Mouse (Mus musculus) forebrain, embryonic 14.5 days (tissue): ENCODE measurements around the gene Naxd. TPM values are rescaled to one million over a fixed set of nuclear protein-coding genes. Genes with fewer than 3 reads are reported as not detected.

ENCODE experiments used
- ATAC-seq: fragments of 200-750 bp; cut with Nextera tagmentation; 2 replicates; pipeline ENCODE4 v1.8.0; 2017; ENCODE audit warnings: mild to moderate bottlenecking, moderate library complexity
- DNase-seq: peaks from one replicate; pipeline ENCODE4 v3.0.0-alpha.2; 2015; ENCODE audit warnings: low spot score
- H3K27ac ChIP-seq: fragments of 300-500 bp; sonication (generic); 2 replicates; pipeline ENCODE4 v1.5.1; 2014; ENCODE audit warnings: low read depth, mild to moderate bottlenecking, control low read depth, low read length, moderate library complexity
- H3K27me3 ChIP-seq: fragments of 300-500 bp; sonication (generic); replicated peaks from 2 replicates; pipeline ENCODE4 v1.6.1; 2014; ENCODE audit warnings: low read length, control low read depth, mixed read lengths; ENCODE audit not compliant: control insufficient read depth, insufficient read depth
- H3K36me3 ChIP-seq: fragments of 300-500 bp; sonication (generic); 2 replicates; pipeline ENCODE4 v1.6.1; 2014; ENCODE audit warnings: low read length, control low read depth; ENCODE audit not compliant: control insufficient read depth, insufficient read depth
- H3K4me1 ChIP-seq: fragments of 300-500 bp; sonication (generic); 2 replicates; pipeline ENCODE4 v1.6.1; 2014; ENCODE audit warnings: antibody characterized with exemption, low read length, control low read depth; ENCODE audit not compliant: control insufficient read depth, insufficient read depth
- H3K4me2 ChIP-seq: fragments of 300-500 bp; sonication (generic); 2 replicates; pipeline ENCODE4 v1.6.1; 2014; ENCODE audit warnings: mild to moderate bottlenecking, control low read depth, low read length
- H3K4me3 ChIP-seq: fragments of 300-500 bp; sonication (generic); 2 replicates; pipeline ENCODE4 v1.5.1; 2014; ENCODE audit warnings: low read depth, low read length, control low read depth
- H3K9ac ChIP-seq: fragments of 300-500 bp; sonication (generic); 2 replicates; pipeline ENCODE4 v1.6.1; 2014; ENCODE audit warnings: mild to moderate bottlenecking, low read length, control low read depth, moderate library complexity
- H3K9me3 ChIP-seq: fragments of 300-500 bp; sonication (generic); replicated peaks from 2 replicates; pipeline ENCODE4 v1.6.1; 2016; ENCODE audit warnings: low read length, control low read depth, mixed read lengths; ENCODE audit not compliant: control insufficient read depth
- WGBS: fragments of 180-500 bp; shearing (Covaris S2); extraction: QIAGEN DNeasy Blood & Tissue Kit; methylation state at CpG from one replicate; pipeline ENCODE4 v1.1.7; 2014; 5-methylcytosine and 5-hydroxymethylcytosine counted together
- polyA plus RNA-seq: library from polyadenylated mRNA; unstranded; fragments of >200 nt; fragmentation: Nextera tagmentation; extraction: Ambion mirVana; gene quantifications from 2 replicates; pipeline ENCODE4 v1.2.1, GENCODE M21; 2014

Naxd gene
- polyA plus RNA-seq, 1 experiment from 2014 or later: 170 TPM

DNA sequence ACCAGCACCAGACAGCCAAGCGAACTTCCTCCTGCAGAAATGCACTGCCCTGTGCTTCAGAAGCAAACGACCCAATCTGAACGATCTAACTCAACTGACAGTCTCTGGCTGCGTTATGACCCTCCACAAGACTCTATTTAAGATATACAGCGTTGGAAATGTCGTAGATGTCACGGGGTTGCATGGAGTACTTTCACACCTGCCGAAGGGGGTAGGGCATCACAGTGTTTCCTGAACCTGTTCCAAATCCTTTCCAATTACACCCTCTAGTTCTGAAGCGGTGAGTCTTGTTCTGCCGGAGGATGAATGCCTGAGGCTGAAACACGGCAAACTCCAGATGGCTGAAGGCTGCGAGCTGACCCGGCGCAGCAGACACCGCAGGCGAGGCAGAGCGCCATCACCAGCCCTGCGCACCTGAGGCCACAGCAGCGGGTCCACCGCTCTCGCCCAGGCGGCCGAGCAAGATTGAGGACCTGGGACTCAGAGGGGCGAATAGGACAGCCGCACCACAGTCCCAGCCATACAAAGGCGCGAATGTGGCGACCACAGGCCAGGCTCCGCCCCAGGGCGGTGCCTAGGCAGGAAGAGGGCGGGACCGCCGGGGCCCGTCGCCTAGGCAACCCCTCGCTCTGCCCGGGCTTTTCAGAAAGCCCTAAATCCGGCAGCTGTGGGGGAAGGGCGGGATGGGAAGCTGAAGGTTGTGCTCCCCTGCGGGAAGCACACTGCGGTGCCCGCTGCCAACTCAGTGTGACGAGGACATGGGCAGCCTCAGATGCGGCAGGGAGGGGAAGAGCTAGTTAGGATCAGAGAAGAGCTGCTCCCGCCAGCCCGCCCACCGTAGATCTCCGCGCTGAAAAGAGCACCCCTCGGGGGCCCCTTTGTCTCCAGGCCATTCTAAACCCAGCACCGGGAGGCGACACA lies 57.8 kb downstream of the Naxd start, which contains the start of gene Ing1:
Gene Ing1 (plus strand): TSS at position 773 of the 921 bp plus-strand sequence.
- ATAC-seq: peak; percentile 81

DNA sequence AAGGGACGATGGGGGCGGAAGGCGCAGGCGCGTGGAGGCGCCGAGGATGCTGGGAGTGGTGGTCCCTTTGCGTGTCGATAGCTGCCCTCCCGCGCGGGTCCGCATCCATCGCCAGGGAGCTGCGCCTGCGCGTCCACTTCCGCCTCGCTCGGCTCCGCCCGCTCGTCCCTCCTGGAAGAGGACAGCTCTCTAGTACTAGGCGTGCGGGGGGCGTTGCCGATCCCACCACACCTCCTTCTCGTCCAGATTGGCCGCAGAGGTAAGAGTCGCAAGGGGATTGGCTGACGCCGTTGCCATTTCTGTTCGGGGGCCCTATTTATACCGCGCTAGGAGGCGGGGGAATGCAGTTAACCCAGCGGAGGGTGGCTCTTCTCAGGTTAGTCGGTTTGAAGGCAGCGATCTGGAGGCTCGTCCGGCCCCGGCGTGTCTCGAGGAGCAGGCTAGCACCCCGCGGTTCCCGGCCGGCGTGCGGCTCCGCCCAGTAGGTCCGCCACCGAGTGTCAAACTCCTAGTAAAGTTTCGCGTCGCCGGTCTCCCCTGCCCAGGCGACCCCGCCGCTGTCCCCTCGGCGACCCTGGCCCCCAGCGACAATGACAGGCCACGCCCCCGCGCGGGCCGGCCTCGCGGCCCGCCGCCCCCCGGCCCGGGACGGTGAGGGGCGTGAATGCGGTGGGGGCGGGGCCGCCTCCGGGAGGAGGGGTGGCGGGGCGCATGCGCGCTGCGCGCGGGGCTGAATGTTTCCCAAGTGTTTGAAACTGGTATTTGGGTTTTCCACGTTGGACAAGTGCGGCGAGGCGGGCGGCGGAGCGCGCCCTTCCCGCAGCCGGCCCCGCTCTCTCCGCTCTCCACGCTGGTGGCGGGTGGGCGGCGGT lies 58.6 kb downstream of the Naxd start:
- Histone ChIP-seq H3K4me1 (peaks cover 11% of the 10 kb centered on the region; the same call in 1 of the 2 replicates), H3K27me3 (no peaks in the 10 kb centered on the region), H3K27ac (peak overlapping the region; percentile 100), H3K9me3 (no peaks in the 10 kb centered on the region), H3K36me3 (no peaks in the 10 kb centered on the region), H3K4me2 (peak overlapping the region; percentile 82), H3K9ac (peak overlapping the region; percentile 82), H3K4me3 (peak overlapping the region; percentile 71)
- ATAC-seq: peak; percentile 88
- WGBS: under 1% methylated on average over 102 of the region's 103 CpGs
- peak; percentile 100 for DNase-seq

More for the DNA sequence above, 57.8 kb downstream of the Naxd start, which contains the start of gene Ing1:
- peak; percentile 99 for DNase-seq
- Histone ChIP-seq H3K4me2 (peak within 1 kb of the TSS; percentile 82), H3K4me1 (peaks cover 14% of the 10 kb centered on the region), H3K9ac (peak within 1 kb of the TSS; percentile 82), H3K36me3 (no peaks in the 10 kb centered on the region), H3K27ac (peak within 1 kb of the TSS; percentile 100), H3K9me3 (no peaks in the 10 kb centered on the region), H3K4me3 (peak within 1 kb of the TSS; percentile 71), H3K27me3 (no peaks in the 10 kb centered on the region)
- WGBS: under 1% methylated on average over 52 of the region's 52 CpGs

DNA sequence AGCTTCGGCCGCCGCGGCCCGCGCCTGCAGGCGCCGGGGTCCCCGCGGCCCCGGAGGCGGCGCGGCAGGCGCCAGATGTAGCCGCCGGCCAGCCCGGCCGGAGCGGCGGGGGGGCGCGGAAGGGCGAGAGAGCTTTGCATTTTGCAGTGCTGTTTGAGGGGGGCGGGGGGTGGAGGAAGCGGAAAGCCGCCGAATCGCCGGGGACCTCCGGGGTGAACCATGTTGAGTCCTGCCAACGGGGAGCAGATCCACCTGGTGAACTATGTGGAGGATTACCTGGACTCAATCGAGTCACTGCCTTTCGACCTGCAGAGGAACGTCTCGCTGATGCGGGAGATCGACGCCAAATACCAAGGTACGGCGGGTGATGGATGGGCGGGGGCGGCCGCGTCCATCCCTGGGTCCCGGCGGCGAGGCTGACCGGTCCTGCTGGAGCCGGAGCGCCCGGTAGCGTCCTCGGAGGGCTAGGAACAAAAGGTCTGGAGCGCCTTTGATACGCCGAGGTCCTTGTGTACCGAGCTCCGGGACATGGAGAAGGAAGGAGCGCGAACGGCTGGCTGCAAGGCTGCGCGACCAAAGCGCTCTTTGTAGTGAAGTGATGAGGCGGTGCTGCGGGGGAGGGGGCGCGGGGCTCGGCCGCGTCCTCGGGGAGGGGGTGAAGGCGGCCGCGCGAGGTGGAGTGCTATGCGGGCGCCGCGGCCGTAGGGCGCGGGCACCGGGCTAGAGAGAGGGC lies 59.6 kb downstream of the Naxd start:
- under 1% methylated on average over 83 of the region's 85 CpGs for WGBS

DNA sequence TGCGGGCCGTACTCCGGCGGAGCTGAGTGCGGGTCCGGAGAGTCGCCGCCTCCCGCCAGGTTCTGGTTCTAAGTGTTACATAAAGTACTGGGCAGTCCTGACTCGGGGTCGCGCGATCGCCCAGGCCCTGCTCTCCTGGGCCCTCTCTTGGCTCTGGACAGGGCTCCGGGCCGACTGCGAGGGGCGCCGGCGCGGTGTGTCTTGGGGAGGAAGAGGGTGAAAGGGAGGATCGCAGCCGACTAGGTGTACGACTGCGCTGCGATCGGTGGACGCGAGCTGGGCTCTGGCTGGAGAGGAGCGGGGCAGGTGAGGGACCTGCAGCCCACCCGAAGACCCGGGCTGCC lies 60.1 kb downstream of the Naxd start:
- H3K27ac ChIP-seq: peak overlapping the region; percentile 100
- H3K9ac ChIP-seq: peak overlapping the region; percentile 82
- H3K4me3 ChIP-seq: peak overlapping the region; percentile 71
- peaks cover 11% of the 10 kb centered on the region; the same call in 1 of the 2 replicates for H3K4me1 ChIP-seq
- no peak for ATAC-seq
- H3K36me3 ChIP-seq: peaks cover 9% of the 10 kb centered on the region
- 0% methylated on average over 31 of the region's 32 CpGs for WGBS
- no peaks in the 10 kb centered on the region for H3K9me3 ChIP-seq
- no peak for DNase-seq
- no peaks in the 10 kb centered on the region for H3K27me3 ChIP-seq
- peak overlapping the region; percentile 82 for H3K4me2 ChIP-seq

More for the DNA sequence above, 59.6 kb downstream of the Naxd start:
- ATAC-seq: no peak
- Histone ChIP-seq H3K4me1 (peaks cover 11% of the 10 kb centered on the region; the same call in 1 of the 2 replicates), H3K4me3 (peak overlapping the region; percentile 71), H3K4me2 (peak overlapping the region; percentile 82), H3K9me3 (no peaks in the 10 kb centered on the region), H3K27ac (peak overlapping the region; percentile 100), H3K36me3 (peaks cover 5% of the 10 kb centered on the region), H3K27me3 (no peaks in the 10 kb centered on the region), H3K9ac (peak overlapping the region; percentile 82)
- peak; percentile 62 for DNase-seq

DNA sequence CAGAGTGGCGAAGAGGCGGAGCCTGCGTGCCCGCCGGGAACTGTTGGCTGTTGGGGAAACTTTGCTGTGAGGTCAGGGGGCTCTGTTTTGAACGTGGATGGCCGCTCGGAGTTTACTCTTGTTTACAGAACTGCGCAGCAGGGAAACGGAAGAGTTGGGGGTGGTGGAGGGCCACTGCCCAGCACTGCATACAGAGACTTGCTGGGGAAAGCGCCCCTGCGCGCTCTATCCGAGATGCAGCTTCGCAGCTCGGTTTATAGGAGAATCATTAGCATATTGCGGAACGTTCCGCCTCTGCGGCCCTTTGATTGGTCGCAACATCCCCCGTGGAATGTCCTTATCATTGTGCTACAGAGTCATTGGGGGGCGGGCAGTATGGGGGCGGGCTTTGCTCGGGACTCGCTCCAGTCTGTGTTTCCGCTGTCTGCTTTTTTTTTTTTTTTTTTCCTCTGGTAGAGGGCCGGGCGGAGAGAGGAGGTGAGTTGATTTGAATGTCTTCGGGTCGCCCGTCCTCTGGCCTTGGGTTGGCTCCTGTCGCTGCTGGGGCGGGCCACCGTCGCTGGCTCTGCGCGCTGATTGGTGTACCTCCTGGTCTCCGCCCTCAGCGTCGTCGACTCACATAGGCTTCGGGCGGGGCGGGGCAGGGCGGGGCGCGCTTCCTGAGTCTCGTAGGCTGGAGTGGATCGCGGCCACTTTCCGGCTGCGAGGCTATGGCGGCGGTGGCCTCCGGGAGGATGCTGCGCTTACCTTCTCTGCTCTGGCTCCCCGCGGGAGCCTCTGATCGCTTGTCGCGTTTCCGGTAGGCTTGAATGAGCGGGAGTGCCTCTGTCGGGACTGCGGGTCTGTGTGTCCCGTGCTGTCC lies 60.7 kb downstream of the Naxd start:
- ATAC-seq: peak; percentile 71
- H3K4me2 ChIP-seq: peak overlapping the region; percentile 82
- peaks cover 9% of the 10 kb centered on the region for H3K36me3 ChIP-seq
- peak overlapping the region; percentile 71 for H3K4me3 ChIP-seq
- peak; percentile 99 for DNase-seq
- peak overlapping the region; percentile 100 for H3K27ac ChIP-seq
- H3K4me1 ChIP-seq: peaks cover 11% of the 10 kb centered on the region; the same call in 1 of the 2 replicates
- under 1% methylated on average over 67 of the region's 67 CpGs for WGBS
- peak overlapping the region; percentile 82 for H3K9ac ChIP-seq
- H3K9me3 ChIP-seq: no peaks in the 10 kb centered on the region
- no peaks in the 10 kb centered on the region for H3K27me3 ChIP-seq

DNA sequence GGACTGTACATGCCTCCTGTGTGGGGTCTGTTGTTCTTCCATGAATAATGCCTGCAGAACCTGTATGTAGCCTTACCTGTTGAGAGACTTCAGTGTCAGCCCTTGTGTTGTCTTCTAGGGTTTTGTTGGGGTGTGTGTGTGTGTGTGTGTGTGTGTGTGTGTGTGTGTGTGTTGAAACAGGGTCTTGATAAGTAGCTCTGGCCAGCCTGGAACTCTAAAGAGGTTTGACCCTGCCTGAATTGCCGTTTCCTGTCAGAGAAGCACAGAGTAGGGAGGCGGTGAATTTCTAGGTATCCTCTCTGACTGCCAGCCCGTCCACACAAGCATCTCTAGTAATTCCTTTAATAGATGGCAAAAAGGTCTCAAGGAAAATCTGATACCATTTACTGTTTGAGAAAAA lies 62.2 kb downstream of the Naxd start:
- peaks cover 8% of the 10 kb centered on the region; the same call in 1 of the 2 replicates for H3K4me1 ChIP-seq
- peaks cover 24% of the 10 kb centered on the region for H3K36me3 ChIP-seq
- no peak overlapping the region for H3K27ac ChIP-seq
- H3K27me3 ChIP-seq: no peaks in the 10 kb centered on the region
- H3K4me2 ChIP-seq: peak overlapping the region; percentile 82; the same call in 1 of the 2 replicates
- ATAC-seq: no peak
- no peak for DNase-seq
- H3K9me3 ChIP-seq: peaks cover 3% of the 10 kb centered on the region; the same call in 1 of the 2 replicates
- 91% methylated on average over 3 of the region's 3 CpGs for WGBS
- H3K9ac ChIP-seq: no peak overlapping the region
- H3K4me3 ChIP-seq: no peak overlapping the region

DNA sequence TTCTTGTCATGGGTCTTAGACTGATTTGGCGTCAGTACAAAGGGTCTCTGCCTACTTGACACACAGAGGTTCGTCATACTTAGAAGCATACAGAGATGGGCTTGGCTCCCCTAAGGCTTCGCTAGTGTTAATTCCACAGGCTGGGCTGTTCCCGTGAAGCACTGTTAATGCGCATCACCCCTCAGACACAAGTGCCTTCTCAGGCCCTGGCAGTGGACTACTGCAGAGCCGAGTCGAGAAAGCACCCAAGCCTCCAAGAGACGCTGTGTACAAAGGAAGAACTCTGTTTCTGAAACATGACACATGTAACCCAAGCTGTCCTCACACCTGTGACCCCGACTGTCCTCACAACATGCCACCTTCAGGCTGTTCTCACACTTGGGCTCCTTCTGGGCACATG lies 62.9 kb downstream of the Naxd start:
- H3K9ac ChIP-seq: no peak overlapping the region

More for the DNA sequence above, 62.9 kb downstream of the Naxd start:
- Histone ChIP-seq H3K4me2 (no peak overlapping the region), H3K4me1 (peaks cover 7% of the 10 kb centered on the region; the same call in 1 of the 2 replicates), H3K4me3 (no peak overlapping the region), H3K9me3 (peaks cover 5% of the 10 kb centered on the region; the same call in 1 of the 2 replicates), H3K36me3 (peaks cover 30% of the 10 kb centered on the region), H3K27ac (no peak overlapping the region), H3K27me3 (no peaks in the 10 kb centered on the region)
- no peak for DNase-seq
- no peak for ATAC-seq
- WGBS: 90% methylated on average over 9 of the region's 9 CpGs
